Mouse (Mus musculus) T-cell, adult 2 months (primary cell): ENCODE results near the gene Trim29.

Source experiments
- DNase-seq: peaks from one replicate; pipeline ENCODE4 v3.0.0; 2022; ENCODE audit warnings: low spot score

The Trim29 gene

DNA sequence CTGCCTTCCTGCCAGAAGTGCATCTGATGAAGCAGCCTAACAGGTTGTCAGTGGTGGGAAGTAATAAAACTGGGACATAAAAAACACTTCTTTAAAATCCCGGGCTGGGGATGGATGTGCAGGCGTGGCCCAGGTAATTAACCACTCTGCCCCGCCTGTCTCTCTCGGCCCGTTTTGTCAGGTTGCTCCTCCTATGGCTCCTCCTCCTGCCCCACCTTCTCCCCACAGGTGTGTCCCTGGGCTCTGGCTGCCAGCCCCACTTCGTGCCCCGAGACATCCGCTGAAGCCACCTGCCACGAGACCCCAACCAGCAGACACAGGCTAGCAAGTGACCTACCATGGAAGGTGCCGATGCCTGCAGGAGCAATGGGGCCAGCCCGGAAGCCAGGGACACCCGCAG, at the start of gene Trim29:
Gene Trim29 (plus strand): TSS at position 311 of the 400 bp plus-strand sequence.
- no peak for DNase-seq

DNA sequence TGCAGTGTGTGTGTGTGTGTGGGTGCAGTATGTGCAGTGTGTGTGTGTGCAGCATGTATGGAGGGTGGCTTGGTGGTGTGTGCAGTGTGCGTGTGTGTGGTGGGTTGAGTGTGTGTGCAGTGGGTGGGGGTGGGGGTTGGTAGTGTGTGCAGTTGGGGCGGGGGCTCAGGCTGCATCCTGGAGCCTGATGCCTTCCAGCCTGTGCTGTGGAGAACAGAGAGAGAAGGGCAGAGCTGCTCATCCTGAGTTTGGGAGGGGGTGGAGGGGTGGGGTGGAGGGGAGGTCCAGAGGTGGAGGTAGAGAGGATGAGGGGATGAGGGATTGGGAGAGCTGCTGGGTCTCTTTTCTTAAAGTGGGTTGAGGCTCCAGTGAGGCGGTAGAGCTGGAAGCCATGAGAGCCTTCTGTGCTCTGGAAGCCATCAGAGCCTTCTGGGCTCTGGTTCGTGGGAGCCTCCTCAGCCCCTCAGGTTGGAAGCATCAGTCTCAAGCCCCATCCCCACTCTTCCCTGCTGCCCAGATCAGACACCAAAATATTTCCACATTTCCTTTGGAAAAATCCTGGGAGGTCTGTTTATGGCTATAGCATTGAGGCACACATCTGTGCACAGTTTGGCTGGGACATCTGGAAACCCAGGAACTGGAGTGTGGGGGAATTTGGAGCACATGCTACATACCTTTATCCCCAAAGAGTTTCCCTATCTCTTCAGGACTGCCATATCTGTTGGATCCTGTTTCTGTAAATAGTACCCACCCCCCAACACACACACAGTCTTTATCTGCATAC, 49.3 kb upstream of the Trim29 start:
- DNase-seq, result no peak

DNA sequence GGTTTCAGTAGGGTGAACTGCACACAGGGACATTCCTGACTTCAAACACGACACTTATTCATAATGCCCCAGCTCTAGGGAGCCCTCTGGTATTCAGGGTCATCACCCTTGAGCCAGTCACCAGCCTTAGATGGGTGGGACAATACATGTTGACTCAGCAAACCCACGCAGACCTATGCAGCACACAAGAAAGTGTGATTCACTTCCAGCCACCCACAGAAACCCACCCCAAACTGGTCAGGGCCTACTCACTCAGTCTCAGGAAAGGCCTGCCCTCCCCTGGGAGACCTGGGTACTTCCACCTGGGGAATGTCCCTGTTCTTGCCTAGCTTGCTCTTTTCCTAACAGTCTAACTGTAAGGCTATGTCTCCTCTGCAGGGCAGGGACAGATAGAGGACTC, 48.7 kb upstream of the Trim29 start:
- DNase-seq, result no peak

DNA sequence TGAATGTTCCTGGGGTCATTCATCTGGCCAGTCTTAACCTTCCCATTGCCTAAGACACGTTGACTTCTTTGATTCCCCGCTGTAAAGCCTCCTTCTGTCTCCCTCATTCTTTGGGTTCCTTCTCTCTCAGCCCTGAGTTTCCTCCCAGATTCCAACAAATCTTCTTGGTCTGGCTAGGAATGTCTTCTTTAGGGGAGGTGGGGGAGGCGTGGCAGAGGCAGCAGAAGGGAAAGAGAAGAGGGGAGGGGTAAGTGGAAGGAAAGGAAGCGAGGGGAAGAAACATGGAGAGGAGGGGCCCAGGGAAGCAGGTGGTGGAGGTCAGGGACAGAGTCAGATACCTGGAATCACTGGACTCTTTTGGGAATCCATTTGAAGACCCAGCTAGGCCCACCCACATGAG, 48.3 kb upstream of the Trim29 start:
- no peak for DNase-seq

DNA sequence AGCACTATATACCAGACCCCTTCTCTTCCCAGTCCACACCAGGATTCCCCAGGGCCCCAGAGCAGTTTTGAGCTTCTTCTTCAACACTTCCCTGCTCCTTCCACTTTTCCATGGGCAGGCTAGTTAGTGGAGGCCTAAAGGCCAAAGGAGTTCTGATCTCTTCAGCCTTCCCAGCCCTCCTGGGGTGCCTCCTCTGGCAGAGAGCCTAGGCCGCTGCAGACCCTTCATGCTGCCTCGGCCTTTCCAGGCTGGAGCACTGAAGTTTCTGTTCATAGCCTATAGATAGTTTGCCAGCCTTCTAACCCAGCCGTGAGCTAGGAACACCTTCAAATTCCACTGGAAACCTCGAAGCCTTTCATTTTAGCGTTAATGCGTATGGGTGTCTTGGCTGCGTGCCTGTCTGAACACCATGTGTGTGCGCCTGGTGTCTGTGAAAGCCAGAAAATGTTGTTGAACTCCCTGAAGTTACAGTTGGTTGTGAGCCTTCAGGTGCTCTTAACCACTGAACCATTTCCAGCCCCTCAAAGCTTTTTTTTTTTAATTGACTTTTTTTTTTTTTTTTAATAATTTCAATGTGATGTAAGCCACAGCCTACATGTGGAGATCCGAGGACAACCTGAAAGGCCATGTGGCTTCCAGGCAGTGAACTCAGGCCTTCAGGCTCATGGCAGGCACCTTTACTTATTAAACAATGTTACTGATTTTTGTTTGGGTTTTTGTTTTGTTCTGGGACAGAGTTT, 47.7 kb upstream of the Trim29 start:
- DNase-seq, result no peak

DNA sequence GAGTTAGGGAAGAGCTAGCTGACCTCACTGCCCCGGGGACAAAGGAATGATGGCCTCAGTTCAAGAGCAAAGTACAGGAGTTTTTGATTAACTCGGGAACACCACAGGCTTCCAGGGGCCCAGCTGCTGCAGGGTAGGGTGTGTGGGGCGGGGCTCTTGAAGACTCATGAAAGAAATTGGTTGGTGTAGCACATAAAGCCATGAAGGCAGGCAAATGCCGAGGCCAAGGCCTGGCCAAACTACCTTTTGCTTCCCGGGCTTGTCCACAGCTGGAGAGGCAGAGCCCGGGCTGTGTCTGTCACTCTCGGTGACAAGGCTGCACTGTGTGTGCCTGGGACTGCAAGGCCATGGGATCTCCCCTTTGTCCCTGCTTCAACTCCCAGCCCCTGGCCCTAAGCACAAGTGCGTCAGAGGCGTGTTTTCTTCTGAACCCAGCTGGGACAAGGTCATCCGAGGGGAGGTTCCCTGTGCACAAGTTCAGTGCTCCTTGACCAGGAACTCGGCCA, 46.6 kb upstream of the Trim29 start:
- no peak for DNase-seq

DNA sequence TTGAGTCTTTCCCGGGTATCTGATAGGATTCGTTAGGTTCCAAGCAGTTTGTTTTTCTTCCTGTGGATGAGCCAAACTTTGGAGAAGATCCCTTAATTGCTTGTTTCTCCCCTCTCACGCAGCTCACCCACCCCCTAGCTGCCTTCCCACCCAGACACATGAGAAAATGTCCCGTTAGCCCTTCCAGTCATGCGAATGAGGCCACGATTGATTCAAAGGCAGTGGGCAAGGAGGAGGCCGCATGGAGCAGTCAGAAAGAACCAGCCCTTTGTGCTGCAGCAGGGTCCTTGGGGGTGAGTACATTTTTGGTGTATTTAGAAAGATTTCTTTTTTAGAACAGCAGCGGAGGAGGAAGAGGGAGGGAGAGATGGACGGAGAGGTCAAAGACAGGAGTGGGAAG, 45.5 kb upstream of the Trim29 start:
- no peak for DNase-seq

DNA sequence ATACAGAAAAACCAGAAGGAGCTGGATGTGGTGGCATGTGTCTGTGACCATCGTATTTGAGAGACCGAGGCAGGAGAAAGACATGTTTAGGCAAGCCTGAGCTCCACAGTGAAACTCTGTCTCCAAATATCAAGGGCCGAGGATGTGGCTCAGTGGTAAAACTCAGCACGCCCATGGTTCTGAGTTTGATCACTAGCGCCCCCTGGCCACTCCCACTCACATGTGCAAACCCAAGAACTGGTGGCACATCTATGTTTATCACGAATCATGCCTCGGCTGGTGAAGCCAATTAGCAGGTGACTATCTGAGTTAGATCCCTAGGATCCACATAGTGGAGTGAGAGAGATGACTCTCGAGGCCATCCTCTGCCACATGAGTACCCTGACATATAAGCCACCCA, 43.3 kb upstream of the Trim29 start:
- DNase-seq, result no peak

DNA sequence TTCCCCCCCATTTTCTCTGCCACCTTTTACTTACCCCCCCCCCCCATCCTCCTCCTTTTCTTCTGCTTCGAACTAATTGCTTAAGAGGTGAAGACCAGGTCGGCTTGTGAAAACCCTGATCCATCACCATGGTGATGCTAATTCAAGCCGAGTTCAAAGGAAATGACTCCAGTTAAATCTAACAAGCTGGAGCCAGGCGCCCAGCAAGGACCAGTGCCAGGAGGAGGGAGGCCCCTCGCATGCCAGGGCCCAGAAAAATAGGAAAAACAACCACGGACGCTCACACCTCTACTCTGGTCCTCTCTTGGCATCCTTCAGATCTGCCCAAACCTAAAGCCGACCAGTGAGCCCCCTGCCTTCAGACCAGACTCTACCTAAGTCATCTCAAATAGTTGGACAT, 41.5 kb upstream of the Trim29 start:
- no peak for DNase-seq

DNA sequence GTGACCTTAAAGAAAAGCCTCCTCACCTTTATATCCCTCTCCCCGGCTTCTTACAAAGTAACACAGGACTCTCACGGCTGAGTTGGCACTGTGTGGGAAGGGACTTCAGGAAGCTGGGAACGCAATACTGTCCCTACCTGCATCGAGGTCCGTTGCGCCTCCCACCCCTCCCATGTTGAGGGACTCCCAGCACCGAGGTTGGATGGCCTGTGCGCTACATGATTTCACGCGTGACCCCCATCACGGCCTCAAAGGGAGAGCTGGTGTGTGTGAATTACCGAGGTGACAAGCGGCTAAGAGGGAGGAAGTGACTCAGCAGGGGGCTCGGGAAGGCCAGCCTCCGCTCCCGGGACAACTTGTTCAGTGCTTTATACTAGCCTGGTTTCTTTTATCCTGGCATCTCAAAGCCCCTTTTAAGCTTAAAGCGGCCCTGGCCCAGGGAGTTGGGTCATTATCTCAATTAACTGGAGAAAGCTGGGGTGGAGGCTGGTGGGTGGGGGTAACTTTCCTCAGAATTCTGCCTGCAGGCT, 39.9 kb upstream of the Trim29 start:
- DNase-seq, result no peak

DNA sequence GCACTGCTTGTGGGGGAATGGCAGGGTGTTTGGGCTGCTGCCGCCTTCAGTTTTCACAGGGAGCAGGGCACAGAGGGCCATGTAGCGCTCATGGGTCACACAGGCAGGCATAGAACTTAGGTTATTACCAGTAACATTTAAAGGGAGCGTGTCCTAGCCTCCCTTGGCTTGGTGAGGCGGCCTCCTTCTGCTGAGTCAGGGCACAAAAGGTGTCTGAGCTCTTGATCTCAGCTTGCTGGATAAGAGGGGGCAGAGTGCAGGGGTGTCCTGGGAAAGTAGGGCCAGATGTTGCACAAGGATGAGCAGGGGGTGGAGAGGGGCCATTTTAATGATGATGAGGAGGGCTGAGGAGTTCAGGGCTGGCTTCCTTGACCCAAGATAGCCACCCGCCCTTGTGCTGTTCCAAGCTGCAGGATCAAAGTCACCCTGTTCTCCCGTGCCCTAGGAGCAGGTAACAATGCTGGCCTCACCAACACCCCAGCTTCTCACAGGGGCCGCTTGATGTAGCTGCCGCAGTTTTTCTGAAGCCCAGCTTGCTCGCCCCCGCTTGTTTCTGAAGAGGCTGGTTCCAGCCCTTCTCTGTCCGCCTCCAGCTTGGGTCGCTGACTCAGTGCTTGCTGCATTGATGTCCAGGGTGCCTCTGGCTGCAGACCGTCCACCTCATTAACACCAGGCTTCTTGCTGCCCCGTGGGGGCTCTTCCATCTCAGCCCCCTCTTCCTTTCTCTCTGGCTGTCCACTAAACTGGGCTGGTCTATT, 38.7 kb upstream of the Trim29 start:
- DNase-seq, result no peak

DNA sequence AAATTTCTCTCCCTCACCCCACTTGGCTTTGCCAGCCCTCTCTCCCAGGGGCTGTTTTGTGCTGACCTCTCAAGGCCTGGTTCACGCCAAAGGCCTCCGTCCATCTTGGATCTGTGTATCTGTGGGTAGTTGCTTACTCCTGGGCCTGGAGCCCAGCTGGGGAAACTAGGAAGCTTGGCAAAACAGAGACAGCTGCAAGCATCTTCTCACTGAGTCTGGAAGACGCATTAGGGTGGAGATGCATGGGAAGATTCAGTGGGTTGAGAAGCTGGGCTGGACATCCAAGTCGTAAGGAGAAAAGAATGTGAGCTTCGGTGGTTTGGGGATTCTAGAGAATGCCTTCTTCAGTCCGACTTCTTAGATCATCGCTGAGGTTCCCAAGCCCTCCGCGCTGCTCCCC, 36.9 kb upstream of the Trim29 start:
- no peak for DNase-seq

DNA sequence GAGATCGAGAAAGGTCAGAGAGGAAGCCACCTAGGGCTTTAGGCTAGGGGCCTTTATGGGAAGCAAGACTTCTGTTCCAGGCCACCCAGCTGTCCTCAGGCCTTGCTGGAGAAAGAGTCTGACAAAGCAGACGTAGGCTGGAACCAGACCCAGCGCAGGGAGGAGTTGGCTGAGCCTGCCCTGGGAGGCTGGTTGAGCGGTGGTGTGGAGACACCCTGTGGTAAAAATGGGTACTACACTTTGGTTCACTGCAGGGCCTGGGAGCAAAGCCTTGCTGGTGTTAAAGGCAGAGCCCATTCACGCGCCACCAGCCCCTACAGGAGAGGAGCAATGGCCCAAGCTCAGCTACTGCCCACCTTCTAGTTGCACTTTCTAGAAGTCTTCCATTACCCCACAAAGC, 26.4 kb upstream of the Trim29 start:
- peak; percentile 17 for DNase-seq

DNA sequence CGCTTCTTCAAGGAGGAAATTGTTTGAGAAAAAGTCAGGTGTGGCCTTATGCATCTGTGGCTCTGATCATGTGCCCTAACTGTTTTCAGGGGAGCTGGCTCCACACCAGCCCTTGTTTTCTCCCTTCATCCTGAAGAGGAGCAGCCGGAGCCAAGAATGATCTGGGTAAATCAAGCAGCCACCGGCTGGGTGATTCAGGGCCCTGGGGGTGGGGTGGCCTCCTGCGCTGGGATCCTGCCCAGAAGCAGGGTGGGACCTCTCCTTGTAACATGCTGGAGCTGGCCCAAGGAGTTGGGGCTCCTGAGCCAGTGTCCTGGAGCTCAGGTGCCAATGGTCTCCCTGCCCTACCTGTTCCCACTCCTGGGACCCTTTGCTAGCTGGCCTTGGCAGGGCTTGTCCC, 25.4 kb upstream of the Trim29 start:
- no peak for DNase-seq

DNA sequence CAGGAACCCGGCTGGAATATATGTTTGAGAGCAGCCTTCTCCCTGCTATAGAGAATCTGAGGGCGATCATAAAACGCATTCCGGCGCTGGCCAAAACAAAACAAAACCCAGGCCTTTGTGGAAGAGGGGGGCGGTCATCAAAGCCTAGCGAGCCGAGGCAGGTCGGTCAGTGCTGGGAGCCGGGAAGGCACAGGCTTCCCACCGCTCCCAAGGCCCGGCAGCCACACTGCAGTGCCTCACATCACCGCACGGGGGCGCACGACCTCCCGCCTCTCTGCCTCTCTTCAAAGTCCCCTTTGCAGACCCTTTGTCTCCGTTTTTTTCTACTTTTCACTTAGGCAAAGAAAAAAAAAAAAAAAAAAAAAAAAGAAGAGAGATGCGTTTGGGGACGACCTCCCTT, 23.8 kb upstream of the Trim29 start:
- DNase-seq, result no peak

DNA sequence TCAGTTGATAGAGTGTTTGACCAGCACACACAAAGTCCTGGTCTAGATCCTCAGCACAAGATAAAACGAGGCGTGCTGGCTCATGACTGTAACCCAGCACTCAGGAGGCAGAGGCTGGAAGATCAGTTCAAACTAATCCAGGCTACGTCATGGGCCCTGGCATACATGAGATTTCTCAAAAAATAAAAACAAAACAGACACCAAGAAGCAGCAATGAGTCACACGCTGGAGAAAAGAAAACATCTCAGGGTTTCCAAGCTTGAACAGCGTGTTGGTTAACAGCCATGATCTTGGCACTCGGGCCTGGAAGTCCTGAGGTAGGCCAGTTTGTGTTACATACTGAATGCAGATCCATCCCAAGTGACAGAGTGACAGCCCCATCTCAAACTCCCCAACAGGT, 17.6 kb upstream of the Trim29 start:
- no peak for DNase-seq

DNA sequence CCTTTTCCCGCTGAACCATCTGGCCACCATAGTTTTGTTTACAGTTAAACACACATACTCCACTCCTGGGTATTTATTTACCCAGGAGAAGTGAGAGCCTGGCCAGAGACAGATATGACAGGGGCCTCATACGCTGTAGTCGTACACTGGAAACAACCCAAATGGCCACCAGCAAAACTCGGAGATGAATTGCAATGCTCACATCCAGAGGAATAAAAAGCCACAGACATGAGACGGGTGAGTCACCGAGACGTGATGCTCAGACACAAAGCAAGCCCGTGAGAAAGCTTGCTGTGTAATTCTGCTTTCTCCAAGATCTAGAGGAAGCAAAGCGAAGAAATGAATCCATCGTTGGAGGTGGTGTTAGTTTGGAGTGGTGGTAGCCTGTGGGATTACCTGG, 10.3 kb upstream of the Trim29 start:
- DNase-seq, result no peak

DNA sequence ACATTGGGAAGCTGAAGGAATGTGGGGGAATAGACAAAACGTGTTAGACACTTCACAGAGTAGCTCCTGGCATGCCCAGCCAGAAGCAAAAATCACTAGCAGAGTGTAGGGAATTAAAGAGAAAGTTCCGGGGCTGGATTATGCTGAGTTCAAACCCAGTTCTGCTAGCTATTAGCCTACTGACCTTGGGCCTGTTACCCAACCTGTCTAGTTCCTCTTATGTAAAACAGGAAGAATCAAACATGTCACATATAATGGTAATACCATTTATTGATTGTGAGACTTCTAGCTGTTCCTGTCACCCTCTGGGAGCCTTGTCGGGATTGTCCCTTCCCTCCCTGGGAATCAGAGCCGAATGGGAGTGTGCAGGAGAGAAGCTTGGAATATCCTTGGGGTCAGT, 7.7 kb upstream of the Trim29 start:
- no peak for DNase-seq

DNA sequence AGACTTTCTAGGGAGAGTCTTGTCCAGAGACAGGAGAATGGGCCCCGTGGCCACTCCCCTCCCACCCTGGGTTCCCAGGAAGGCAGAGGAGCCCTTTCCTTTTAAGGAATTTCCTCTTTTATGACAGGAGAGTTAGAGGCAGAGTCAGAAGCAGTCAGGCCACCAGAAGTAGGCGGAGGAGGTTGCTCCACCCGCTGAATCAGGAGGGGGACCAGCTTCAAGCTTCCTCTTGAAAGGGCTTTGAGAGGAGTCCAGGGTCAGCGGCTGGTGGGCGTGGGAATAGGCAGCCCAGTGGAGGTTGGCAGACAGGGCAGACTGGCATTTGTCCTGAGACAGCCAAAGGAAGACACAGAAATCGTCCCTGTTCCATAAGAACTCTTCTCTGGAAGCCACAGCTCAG, 4.8 kb upstream of the Trim29 start:
- DNase-seq, result no peak

DNA sequence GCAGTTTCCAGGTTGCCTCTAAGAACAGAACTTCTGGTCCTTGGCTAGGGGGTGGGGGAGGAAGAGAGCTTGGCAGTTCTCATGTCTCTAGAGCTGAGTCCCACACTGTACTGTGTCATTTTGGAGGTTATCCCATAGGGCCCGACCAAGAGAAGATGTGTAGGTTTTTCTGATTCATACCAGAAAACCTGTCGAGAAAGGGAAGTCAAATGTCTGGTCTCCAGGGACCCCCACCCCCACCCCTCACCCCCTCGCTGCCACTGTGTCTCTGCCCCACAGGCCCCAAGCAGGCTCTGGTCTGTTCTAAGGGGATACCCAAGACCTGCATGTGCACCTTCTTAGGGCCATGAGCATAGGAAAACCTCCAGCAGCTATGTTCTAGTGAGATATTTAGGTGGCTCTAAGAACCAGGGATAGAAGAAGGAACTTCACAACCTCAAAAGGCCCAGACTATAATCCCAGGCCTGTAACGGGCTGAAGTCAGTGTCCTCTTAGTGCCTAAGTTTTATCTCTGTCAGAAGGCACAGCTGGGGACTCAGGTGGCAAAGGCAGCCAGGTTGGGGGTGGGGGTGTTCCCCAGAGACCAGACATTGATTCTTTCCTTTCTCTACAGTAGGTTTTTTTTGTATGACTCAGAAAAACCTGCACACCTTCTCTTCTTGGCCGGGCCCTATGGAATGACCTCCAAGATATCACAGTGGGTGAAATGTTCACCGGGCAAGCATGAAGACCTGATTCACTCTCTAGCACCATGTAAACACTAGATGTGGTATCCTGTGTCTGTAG, 1.4 kb upstream of the Trim29 start:
- DNase-seq, result no peak

DNA sequence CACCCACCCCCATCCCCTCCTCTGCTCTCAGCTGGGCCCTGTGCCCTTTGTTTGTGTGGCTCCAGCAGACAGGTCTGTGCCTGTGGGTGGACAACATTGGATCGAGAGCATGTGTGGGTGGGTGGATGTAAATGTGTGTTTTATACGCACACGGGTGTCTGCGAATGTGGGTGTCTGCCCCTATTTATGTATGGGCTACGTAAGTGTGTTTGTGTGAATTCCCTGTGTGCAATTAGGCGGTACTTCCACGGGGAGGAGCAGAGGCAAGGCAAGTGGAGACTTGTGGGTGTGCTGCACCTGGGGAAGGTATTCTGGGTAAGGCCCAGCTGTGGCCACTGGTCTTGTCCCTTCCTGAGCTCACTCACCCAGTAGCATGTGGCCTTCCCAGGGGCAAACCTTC, 1.5 kb downstream of the Trim29 start:
- no peak for DNase-seq

DNA sequence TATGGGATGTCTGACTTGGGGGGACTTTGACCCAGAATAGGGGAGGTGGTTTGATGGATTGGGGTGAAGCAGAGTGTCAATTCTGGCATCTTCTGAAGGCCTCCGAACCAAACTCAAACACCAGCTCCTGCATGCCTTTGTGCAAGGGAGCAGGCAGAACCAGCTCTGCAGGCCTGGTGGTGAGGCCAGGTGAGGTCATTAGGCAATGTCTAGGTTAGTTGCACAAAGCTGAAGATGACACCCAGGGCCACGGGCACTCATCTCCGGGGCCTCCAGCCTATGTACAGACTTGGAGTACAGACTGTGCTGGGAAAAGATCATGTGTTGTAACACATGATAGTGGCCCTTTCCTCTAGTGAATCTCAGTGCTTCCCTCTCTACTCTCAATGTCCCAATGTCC, 3.2 kb downstream of the Trim29 start:
- DNase-seq, result no peak
